Mouse (Mus musculus) cerebellum, postnatal 25 days (tissue): ENCODE results near the gene Osbpl10.
"Not testable (repeated sequence)": the region's sequence is repeated elsewhere in the genome, so short reads cannot be mapped to it uniquely, and the experiment has no call there.

ENCODE experiments used
- DNase-seq, 2 experiments: peaks; one replicate each; pipeline ENCODE4 v3.0.0; 2021; ENCODE audit warnings: mixed read lengths in 2 of 2

Gene Osbpl10

GRCm38 (mm10) chr9:114978281-114979111, at the start of gene Osbpl10:
TSS of gene Osbpl10 (plus strand) at chr9:114978569.
- DNase-seq: peak; percentile 68 to 82

DNA sequence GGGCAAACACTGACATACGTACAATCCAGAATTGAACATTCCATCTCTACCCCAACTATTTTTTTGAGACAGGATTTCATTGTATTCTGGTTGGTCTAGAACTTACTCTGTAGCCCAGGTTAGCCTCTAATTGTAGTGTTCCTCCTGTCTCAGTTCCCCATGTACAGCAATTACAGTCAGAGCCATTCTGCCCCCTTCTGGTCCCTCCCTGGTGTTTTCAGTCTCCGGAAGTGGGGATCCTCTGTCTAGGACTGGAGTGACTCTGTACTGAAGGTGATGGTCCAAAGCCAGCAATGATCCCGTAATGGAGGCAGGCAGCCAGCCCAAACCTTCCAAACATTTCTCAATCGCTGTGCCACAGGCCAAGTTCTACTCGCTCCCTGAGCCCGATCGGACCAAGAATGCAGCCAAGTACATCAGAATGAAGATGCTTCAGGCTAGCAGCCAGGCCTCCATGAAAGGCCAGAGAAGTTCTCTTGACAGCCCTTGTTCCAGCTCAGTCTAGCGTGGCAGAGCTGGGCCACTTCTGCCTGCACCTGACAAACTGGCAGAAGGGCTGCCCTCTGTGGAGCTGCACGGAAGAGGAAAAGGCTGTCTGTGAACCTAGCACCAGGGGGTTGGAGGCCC, 47.8 kb upstream of the Osbpl10 start:
- DNase-seq: peak; percentile 38 to 56

GRCm38 (mm10) chr9:114932607-114933006, 45.8 kb upstream of the Osbpl10 start:
- peak in 1 of 2 experiments; percentile 14 for DNase-seq

DNA sequence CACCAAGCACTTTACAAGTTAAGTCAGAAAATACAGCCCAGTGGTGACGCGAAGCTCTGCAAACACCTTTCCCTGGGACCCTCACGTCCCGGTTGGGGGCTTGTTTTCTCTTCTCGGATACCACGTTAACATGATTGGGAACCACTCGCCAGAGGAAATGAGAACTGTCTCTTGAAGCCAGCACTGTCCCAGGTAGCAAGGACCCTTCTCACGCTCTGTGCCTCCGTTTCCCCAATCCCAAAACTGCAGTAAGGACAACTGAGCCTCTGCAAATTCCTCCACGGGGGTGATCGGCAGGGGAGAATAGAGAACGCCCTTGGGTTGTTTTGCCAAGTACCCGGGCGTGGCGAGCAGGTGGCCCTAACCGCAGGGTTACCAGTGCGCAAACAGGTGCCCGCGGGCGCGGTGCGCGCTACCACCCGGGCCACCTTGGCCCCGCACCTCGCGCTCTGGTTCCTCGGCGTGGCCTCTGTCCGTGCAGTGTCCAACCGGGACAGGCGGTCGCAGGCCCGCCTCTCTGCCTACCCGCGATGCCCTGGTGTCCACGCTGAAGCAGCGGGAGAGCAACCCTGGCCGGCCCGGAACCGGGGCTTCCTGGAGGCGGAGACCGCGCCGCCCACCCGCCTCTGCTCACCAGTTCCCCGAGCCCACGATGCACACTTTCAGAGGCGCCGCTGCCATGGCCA, 45.2 kb upstream of the Osbpl10 start:
- peak in 1 of 2 experiments; percentile 18 for DNase-seq

DNA sequence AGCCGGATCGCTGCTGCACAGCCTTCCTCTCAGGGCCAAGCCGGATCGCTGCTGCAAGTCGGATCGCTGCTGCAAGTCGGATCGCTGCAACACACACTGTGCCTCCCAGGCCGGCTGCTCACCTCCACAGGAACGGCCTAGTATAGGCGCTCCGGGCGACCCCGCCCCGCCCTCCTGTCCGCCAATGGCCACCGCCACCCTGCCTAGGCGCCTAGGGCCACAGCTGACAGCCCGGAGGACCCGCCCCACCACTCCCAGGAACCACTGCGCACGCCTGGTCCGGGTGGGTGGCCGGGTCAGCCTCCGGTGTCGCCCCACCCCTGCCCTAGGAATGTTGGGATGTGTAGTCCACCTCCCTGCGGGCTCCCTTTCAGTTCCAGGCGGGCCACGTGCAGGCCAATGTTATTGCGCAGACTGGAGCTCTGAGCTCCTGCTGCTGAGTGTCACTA, 44.6 kb upstream of the Osbpl10 start, which contains the start of gene Gpd1l:
Gene Gpd1l (minus strand): TSS at position 265 of the 449 bp plus-strand sequence.
- peak; percentile 96 to 98 for DNase-seq

DNA sequence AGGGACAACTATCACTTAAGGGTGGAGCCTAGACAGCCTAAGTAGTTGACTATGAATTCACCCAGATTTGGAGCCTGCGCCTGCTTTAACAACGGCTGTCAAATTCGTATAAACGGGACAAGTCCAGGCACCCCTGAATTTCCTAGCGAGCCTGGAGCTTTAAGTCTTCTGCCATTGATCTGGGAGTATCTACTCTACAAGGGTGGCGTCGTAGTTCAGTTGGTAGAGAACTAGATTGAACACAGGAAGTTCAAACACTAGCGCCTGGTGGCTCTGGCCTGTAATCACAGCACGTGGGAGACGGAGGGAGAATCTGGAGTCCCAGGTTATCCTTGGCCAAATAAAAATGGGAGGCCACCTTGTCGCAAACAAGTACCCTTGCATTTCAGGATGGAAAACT, 44.1 kb upstream of the Osbpl10 start:
- DNase-seq: no peak

- DNase-seq: no peak
These were observed 43.0 kb upstream of the Osbpl10 start for GRCm38 (mm10) chr9:114935321-114935720.

GRCm38 (mm10) chr9:114936687-114937086, 41.7 kb upstream of the Osbpl10 start:
- no peak for DNase-seq

DNA sequence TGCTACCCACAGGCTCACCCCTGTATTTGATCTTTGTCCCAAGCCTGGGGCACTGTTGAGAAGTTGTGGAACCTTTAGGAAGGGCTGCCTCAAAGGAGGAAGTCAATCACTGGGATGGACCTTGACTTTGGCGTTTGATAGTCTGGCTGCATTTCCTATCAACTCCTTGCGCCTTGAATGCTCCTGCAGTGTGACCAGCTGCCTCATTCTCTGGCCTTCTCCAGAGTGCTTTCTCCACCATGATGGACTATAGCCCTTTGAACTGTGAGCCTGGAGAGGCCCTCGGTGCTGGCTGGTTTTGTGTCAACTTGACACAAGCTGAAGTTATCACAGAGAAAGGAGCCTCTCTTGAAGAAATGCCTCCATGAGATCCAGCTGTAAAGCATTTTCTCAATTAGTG, 33.7 kb upstream of the Osbpl10 start:
- no peak for DNase-seq

DNA sequence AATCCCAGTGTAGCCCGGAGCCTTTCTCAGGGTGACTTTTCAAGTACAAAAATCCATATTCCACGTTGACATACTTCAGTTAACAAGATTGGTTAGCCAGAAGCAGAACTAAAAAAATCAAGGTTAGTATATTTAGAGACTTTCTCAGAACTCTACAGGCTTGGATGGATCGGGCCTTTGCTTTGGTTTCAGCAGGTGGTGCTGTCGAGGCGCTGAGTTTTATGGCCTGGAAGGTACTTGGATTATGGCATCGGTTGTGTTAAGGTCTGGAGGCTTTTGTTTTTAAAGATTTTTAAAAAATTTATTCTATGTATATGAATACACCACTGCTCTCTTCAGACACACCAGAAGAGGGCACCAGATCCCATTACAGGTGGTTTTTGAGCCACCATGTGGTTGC, 32.8 kb upstream of the Osbpl10 start:
- DNase-seq: no peak

DNA sequence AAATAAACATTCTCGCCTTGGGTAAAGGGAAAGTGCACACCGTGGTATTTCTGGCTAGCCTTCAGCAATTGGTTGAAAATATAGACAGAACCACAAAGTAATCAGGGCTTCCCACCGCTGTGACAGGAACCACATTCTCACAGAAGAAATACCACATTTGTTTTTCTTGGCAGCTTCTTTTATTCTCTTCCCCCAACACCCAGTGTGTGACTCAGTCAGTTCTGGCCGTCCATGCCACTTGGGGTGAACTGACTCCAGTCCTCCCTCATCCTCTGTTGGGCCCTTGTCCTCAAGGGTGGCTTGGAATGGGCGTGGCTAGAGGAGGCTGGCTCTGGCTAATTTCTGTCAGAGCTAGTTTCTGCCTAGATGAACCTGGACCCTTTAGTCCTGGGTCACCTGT, 30.0 kb upstream of the Osbpl10 start:
- no peak for DNase-seq

DNA sequence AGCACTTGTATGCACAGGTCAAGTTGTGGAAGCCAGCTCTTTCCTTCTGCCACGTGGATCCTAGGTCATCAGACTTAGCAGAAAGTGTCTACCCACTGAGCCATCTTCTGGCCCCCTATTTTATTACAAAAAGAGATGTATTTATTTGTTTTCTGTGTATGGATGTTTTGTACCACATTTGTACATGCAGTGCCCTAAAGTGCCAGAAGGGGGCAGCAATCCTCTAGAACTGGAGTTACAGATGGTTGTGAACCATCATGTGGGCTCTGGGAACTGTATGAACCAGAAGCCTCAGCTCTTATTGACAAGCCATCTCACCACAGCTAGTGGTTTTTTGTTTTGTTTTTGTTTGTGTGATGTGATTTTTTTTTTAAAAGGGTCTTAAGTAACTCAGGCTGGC, 25.5 kb upstream of the Osbpl10 start:
- DNase-seq: peak in 1 of 2 experiments; percentile 17

GRCm38 (mm10) chr9:114955340-114955739, 23.0 kb upstream of the Osbpl10 start:
- no peak for DNase-seq

GRCm38 (mm10) chr9:114956945-114957344, 21.4 kb upstream of the Osbpl10 start:
- peak; percentile 25 to 52 for DNase-seq

GRCm38 (mm10) chr9:114960043-114960789, 18.2 kb upstream of the Osbpl10 start:
- peak in 1 of 2 experiments; percentile 21 for DNase-seq

DNA sequence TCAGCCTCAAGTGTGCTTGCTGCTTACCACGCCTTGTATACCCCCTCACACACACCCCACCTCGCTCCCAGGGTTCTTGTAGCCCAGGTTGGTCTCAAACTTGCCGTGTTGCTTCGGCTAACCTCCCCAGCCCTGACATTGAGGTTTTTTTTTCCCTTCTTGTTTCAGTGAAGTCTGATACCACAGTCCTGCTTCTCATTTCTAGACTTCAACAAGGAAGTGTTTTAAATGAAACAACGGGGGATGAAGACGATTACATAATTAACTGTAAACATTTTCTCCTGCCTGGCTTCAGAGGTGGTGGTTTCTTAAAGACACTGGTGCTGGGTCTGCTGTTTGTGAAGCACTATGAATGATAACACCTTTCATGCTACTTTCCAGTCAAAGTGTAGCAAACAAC, 17.5 kb upstream of the Osbpl10 start:
- no peak for DNase-seq

DNA sequence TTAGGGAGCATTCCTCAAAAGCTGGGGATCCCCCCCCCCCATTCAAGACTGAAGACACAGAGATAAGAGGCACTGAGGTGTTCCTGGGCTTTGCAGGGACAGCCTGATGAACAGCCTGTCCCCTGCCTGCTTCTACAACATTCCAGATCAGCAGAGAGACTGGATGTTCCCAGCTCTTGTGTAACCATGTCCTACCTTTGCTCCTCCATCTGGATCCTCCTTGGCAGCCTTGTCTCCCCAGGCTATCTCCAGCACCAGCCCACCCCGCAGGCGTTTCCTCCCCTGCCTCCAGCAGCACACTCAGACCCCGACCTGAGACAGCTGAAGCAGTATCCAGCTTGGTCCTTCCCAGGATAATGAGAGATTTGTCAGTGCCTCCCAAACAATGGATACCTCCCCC, 14.3 kb upstream of the Osbpl10 start:
- DNase-seq: no peak

- not testable (repeated sequence) for DNase-seq
These were observed 12.1 kb upstream of the Osbpl10 start for GRCm38 (mm10) chr9:114966286-114966685.

- DNase-seq: peak; percentile 63 to 69
These were observed 698 bp upstream of the Osbpl10 start for GRCm38 (mm10) chr9:114977461-114978280.

- DNase-seq: no peak
These were observed 1.6 kb downstream of the Osbpl10 start for GRCm38 (mm10) chr9:114979969-114980368.

DNA sequence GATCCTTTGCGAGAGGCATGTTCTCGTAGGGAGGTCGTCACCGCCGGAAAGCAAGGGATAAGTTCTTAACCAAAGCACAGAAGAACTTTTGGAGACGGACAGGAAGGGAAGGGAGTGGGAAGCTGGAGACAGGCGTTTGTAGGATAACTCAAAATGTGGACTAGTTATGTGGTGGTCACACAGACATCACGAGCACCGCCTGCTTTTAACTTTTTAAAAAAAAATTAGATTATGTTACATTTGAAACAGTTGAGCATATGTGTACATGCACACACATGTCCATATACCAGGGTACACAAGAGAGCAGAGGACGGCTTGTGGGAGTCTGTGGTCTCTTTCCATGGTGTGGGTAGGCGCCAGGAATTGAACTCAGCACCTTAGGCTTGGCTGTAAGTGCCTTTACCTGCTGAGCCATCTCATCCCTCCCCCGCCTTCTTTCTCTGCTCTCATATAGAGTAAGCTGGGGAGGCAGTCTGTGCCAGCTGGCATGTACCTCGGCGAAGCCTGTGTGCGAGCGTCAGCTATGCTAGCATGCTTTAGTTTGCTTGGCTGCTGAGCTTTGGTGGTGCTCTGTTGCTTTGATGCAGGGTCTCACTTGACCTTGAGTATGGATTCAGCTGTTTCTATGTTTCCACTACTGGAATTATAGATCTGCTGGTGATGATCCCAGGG, 4.5 kb downstream of the Osbpl10 start, which contains the start of gene Rps27rt:
Gene Rps27rt (minus strand): TSS at position 51 of the 672 bp plus-strand sequence.
- DNase-seq: no peak
